Mouse (Mus musculus): ENCODE measurements around the gene Psmd8.

GRCm38 (mm10) chr7:29214236-29214635 lies 33.7 kb upstream of the Psmd8 start:
- TF ChIP-seq CTCF (IDR thresholded peaks at IDR 0.05; ENCODE audit: extremely low read depth, insufficient read length, insufficient replicate concordance, low read depth, low read length) (no peak), POLR2A (IDR thresholded peaks at IDR 0.05; ENCODE audit: low read depth, low read length) (no peak)
